Mouse (Mus musculus): ENCODE measurements around the gene Tsga13. TPM values are rescaled to one million over a fixed set of nuclear protein-coding genes. Genes with fewer than 3 reads are reported as not detected.

Tsga13 gene
- total RNA-seq (2023) = not detected

GRCm38 (mm10) chr6:30915473-30915872 is at the start of gene Tsga13:
Gene Tsga13 (minus strand): TSS chr6:30915573.

GRCm38 (mm10) chr6:30958736-30959540 is 43.6 kb upstream of the Tsga13 start, which contains the start of gene Klf14:
Gene Klf14 (minus strand): TSS chr6:30959078.

GRCm38 (mm10) chr6:30896195-30896985 is 19.0 kb downstream of the Tsga13 start, which contains the start of gene Copg2:
Gene Copg2 (minus strand): TSS chr6:30896794.

Other genes with a start within 250 kb of the Tsga13 start
- 1 to 10 TPM; 1.5 to 3.2 TPM for gene Cep41, start 221.8 kb downstream of the Tsga13 start, total RNA-seq (2023)
- gene Mest, start 192.0 kb downstream of the Tsga13 start, total RNA-seq (2023) = not detected
- 10 to 100 TPM; 61.2 to 63.3 TPM for gene Copg2, start 18.8 kb downstream of the Tsga13 start, total RNA-seq (2023)
- gene Klf14, start 43.5 kb upstream of the Tsga13 start, total RNA-seq (2023) = not detected

Data from neutrophil, adult 59 days (primary cell).